Mouse (Mus musculus) activated CD4-positive, CD25-positive, alpha-beta regulatory T cell (primary cell): Measurements from ENCODE around the gene Nploc4. TPM values are rescaled to one million over a fixed set of nuclear protein-coding genes. Genes with fewer than 3 reads are reported as not detected.

Experiments
- polyA plus RNA-seq, 2 experiments: library from polyadenylated mRNA; unstranded; fragments of 100-300 nt; shearing (Covaris generic); gene quantifications; one replicate each; pipeline ENCODE4 v1.2.1; 2017

Nploc4 gene
- polyA plus RNA-seq: 10 to 100 TPM; 29.4 to 53.4 TPM

GRCm38 (mm10) chr11:120437152-120437856 is at the start of gene Nploc4:
Nploc4 (minus strand) TSS chr11:120437708.

GRCm38 (mm10) chr11:120484265-120484981 is 46.9 kb upstream of the Nploc4 start, which contains the start of gene Mrpl12:
Mrpl12 (plus strand) TSS chr11:120484613.

GRCm38 (mm10) chr11:120467051-120467735 is 29.7 kb upstream of the Nploc4 start, which contains the start of gene Arl16:
Arl16 (minus strand) TSS chr11:120467607.

GRCm38 (mm10) chr11:120457772-120458751 is 20.6 kb upstream of the Nploc4 start, which contains the start of the genes Oxld1 and Ccdc137:
Oxld1 (minus strand) TSS chr11:120458068.
Ccdc137 (plus strand) TSS chr11:120458115.

GRCm38 (mm10) chr11:120453306-120453705 is 15.8 kb upstream of the Nploc4 start, which contains the start of gene Pde6g:
Pde6g (minus strand) TSS chr11:120453500.

GRCm38 (mm10) chr11:120442344-120442743 is 4.8 kb upstream of the Nploc4 start, which contains the start of gene Tspan10:
Tspan10 (plus strand) TSS chr11:120442644.

GRCm38 (mm10) chr11:120378611-120379540 is 58.6 kb downstream of the Nploc4 start, which contains the start of gene Faap100:
Faap100 (minus strand) TSS chr11:120378764.

GRCm38 (mm10) chr11:120361295-120361694 is 76.2 kb downstream of the Nploc4 start, which contains the start of gene Fscn2:
Fscn2 (plus strand) TSS chr11:120361534.

GRCm38 (mm10) chr11:120347791-120348683 is 89.5 kb downstream of the Nploc4 start, which contains the start of gene Actg1:
Actg1 (minus strand) TSS chr11:120348542.

Other genes with a start within 250 kb of the Nploc4 start
- gene Bahcc1, start 204.8 kb downstream of the Nploc4 start, polyA plus RNA-seq: under 1 TPM; 0.06 to 0.73 TPM
- 1,000 to 10,000 TPM; 1,736 to 3,573 TPM for gene Actg1, start 89.2 kb downstream of the Nploc4 start, polyA plus RNA-seq
- gene Fscn2, start 76.2 kb downstream of the Nploc4 start, polyA plus RNA-seq: under 1 TPM in 1 of 2 experiments, not detected in 1; 0.42 TPM
- gene Faap100, start 58.9 kb downstream of the Nploc4 start, polyA plus RNA-seq: 10 to 100 TPM; 17.7 to 24.0 TPM
- under 1 TPM in 1 of 2 experiments, not detected in 1; 0.53 TPM for gene Tspan10, start 4.9 kb upstream of the Nploc4 start, polyA plus RNA-seq
- gene Pde6g, start 15.8 kb upstream of the Nploc4 start, polyA plus RNA-seq: under 1 TPM in 1 of 2 experiments, not detected in 1; 0.63 TPM
- 10 to 100 TPM; 10.9 to 11.1 TPM for gene Oxld1, start 20.4 kb upstream of the Nploc4 start, polyA plus RNA-seq
- 10 to 100 TPM; 27.4 to 32.2 TPM for gene Ccdc137, start 20.4 kb upstream of the Nploc4 start, polyA plus RNA-seq
- 10 to 100 TPM; 26.3 to 36.0 TPM for gene Arl16, start 29.9 kb upstream of the Nploc4 start, polyA plus RNA-seq
- gene Mrpl12, start 46.9 kb upstream of the Nploc4 start, polyA plus RNA-seq: 10 to 100 TPM; 54.0 to 85.3 TPM
- gene Slc25a10, start 54.1 kb upstream of the Nploc4 start, polyA plus RNA-seq: 10 to 100 TPM in 1 of 2 experiments, 1 to 10 TPM in 1; 8.9 to 11.6 TPM
- gene Gcgr, start 93.0 kb upstream of the Nploc4 start, polyA plus RNA-seq: not detected
- 100 to 1,000 TPM; 116 to 170 TPM for gene Mcrip1, start 112.0 kb upstream of the Nploc4 start, polyA plus RNA-seq
- gene Ppp1r27, start 113.4 kb upstream of the Nploc4 start, polyA plus RNA-seq: not detected
- gene P4hb, start 135.5 kb upstream of the Nploc4 start, polyA plus RNA-seq: 100 to 1,000 TPM; 254 to 278 TPM
- 100 to 1,000 TPM; 711 to 836 TPM for gene Arhgdia, start 143.9 kb upstream of the Nploc4 start, polyA plus RNA-seq
- gene Alyref, start 160.7 kb upstream of the Nploc4 start, polyA plus RNA-seq: 100 to 1,000 TPM; 330 to 378 TPM
- gene Anapc11, start 160.7 kb upstream of the Nploc4 start, polyA plus RNA-seq: 100 to 1,000 TPM; 108 to 129 TPM
- 1 to 10 TPM in 1 of 2 experiments, under 1 TPM in 1; 0.55 to 2.3 TPM for gene Npb, start 170.8 kb upstream of the Nploc4 start, polyA plus RNA-seq
- 100 to 1,000 TPM; 101 to 127 TPM for gene Pcyt2, start 180.2 kb upstream of the Nploc4 start, polyA plus RNA-seq
- 100 to 1,000 TPM; 166 to 248 TPM for gene Sirt7, start 187.5 kb upstream of the Nploc4 start, polyA plus RNA-seq
- gene Mafg, start 195.9 kb upstream of the Nploc4 start, polyA plus RNA-seq: 10 to 100 TPM; 20.6 to 22.5 TPM
- under 1 TPM; 0.23 to 0.66 TPM for gene Pycr1, start 206.1 kb upstream of the Nploc4 start, polyA plus RNA-seq
- gene Myadml2, start 210.4 kb upstream of the Nploc4 start, polyA plus RNA-seq: under 1 TPM; 0.36 to 0.41 TPM
- not detected for gene Notum, start 223.5 kb upstream of the Nploc4 start, polyA plus RNA-seq
- 100 to 1,000 TPM; 160 to 177 TPM for gene Aspscr1, start 235.3 kb upstream of the Nploc4 start, polyA plus RNA-seq